Mouse (Mus musculus): Measurements from ENCODE around the gene Sertad1.

- TF ChIP-seq CTCF (conservative IDR thresholded peaks at IDR 0.05; ENCODE audit: low read length) (no peak), NANOG (IDR thresholded peaks at IDR 0.05; ENCODE audit: borderline replicate concordance, low read length) (no peak)
These were observed 2.9 kb upstream of the Sertad1 start for GRCm38 (mm10) chr7:27483860-27484259.
